Mouse (Mus musculus) CH12F3 (cell line): ENCODE measurements around the gene Bmf.

ENCODE experiments used
- in situ Hi-C: fragments of 300-500 bp; cut with MboI; formaldehyde crosslinking; loops from 2 replicates; pipeline ENCODE4 v1.14.3; 2020; ENCODE audit warnings: low sequenced_read_pairs

Bmf gene

GRCm38 (mm10) chr2:118545242-118546103 lies 4.0 kb downstream of the Bmf start:
- in situ Hi-C loops = no loop called here

- in situ Hi-C loops = no loop called here
Measured at GRCm38 (mm10) chr2:118543893-118544799, 5.3 kb downstream of the Bmf start.

GRCm38 (mm10) chr2:118542971-118543573 lies 6.4 kb downstream of the Bmf start:
- in situ Hi-C loops = no loop called here

- in situ Hi-C loops = no loop called here
Measured at GRCm38 (mm10) chr2:118541716-118542115, 7.8 kb downstream of the Bmf start.

- in situ Hi-C loops = no loop called here
Measured at GRCm38 (mm10) chr2:118540691-118541117, 8.8 kb downstream of the Bmf start.

GRCm38 (mm10) chr2:118539881-118540516 lies 9.5 kb downstream of the Bmf start:
- in situ Hi-C loops = no loop called here

GRCm38 (mm10) chr2:118539040-118539439 lies 10.4 kb downstream of the Bmf start:
- in situ Hi-C loops = no loop called here

- in situ Hi-C loops = no loop called here
Measured at GRCm38 (mm10) chr2:118537226-118537625, 12.3 kb downstream of the Bmf start.

- in situ Hi-C loops = no loop called here
Measured at GRCm38 (mm10) chr2:118536553-118536952, 12.9 kb downstream of the Bmf start.

- in situ Hi-C loops = no loop called here
Measured at GRCm38 (mm10) chr2:118536111-118536510, 13.4 kb downstream of the Bmf start.

- in situ Hi-C loops = no loop called here
Measured at GRCm38 (mm10) chr2:118533969-118534368, 15.5 kb downstream of the Bmf start.

GRCm38 (mm10) chr2:118532855-118533675 lies 16.4 kb downstream of the Bmf start:
- in situ Hi-C loops = no loop called here

- in situ Hi-C loops = no loop called here
Measured at GRCm38 (mm10) chr2:118532401-118532800, 17.1 kb downstream of the Bmf start.

GRCm38 (mm10) chr2:118529466-118530181 lies 19.9 kb downstream of the Bmf start:
- in situ Hi-C loops = no loop called here

GRCm38 (mm10) chr2:118526545-118526944 lies 22.9 kb downstream of the Bmf start:
- in situ Hi-C loops = no loop called here

- in situ Hi-C loops = no loop called here
Measured at GRCm38 (mm10) chr2:118524811-118525210, 24.7 kb downstream of the Bmf start.

GRCm38 (mm10) chr2:118523163-118523730 lies 26.2 kb downstream of the Bmf start:
- in situ Hi-C loops = no loop called here

- in situ Hi-C loops = no loop called here
Measured at GRCm38 (mm10) chr2:118522265-118522664, 27.2 kb downstream of the Bmf start.
